32 mouse cellular contexts compared by ENCODE assay signal in genomic region chr14:59233635-59234034, GRCm38 (mm10). TPM values are rescaled to one million over a fixed set of nuclear protein-coding genes. Genes with fewer than 3 reads are reported as not detected.
"Had no signal": no experiment of that assay in that cellular context is flagged by ENCODE, and none has a peak within 500 bp of the region (broad histone marks: within the 10 kb centered on the region; RNA-seq: fewer than 3 reads in every experiment).

No protein-coding gene starts in this region.

- H3K4me3 ChIP-seq: intestine, embryonic 15.5 days; kidney, embryonic 15.5 days; left cerebral cortex, adult 2 months; liver, embryonic 13.5 days; lung, embryonic 15.5 days; megakaryocyte, embryonic 14.5 days; midbrain, embryonic 10.5 days; midbrain, embryonic 13.5 days; myocyte; neural tube, embryonic 13.5 days; stomach, embryonic 15.5 days had no signal

- H3K4me1 ChIP-seq: intestine, embryonic 15.5 days; kidney, embryonic 15.5 days; liver, embryonic 13.5 days; lung, embryonic 15.5 days; midbrain, embryonic 10.5 days; midbrain, embryonic 13.5 days; neural tube, embryonic 13.5 days; stomach, embryonic 15.5 days had no signal

- DNase-seq: kidney, adult 11 months; kidney, adult 8-10 months; kidney, postnatal 10 days; kidney, postnatal 36 days; layer of hippocampus, postnatal 36 days; liver, embryonic 13.5 days; right cerebral cortex, postnatal 4 days; thymus, adult 18-20 months; thymus, postnatal 36 days had no signal

RNA-seq across cellular contexts. Expression of gene Gm6904, which starts 26.4 kb away (rescaled TPM):
- total RNA-seq: layer of hippocampus, adult 8-10 months; layer of hippocampus, postnatal 10 days; layer of hippocampus, postnatal 36 days; left cerebral cortex, adult 2 months; left cerebral cortex, postnatal 10 days; left cerebral cortex, postnatal 36 days had no signal
- polyA plus RNA-seq: intestine, embryonic 15.5 days; kidney, embryonic 15.5 days; limb, embryonic 11.5 days; limb, embryonic 14.5 days; liver, adult 2 months; liver, embryonic 13.5 days; midbrain, embryonic 10.5 days; midbrain, embryonic 13.5 days; midbrain, embryonic 16.5 days; myocyte; neural tube, embryonic 13.5 days; stomach, embryonic 15.5 days; testis, adult 2 months had no signal

RNA-seq across cellular contexts. Expression of gene Gm5142, which starts 55.1 kb away (rescaled TPM):
- total RNA-seq: layer of hippocampus, adult 8-10 months; layer of hippocampus, postnatal 10 days; layer of hippocampus, postnatal 36 days; left cerebral cortex, adult 2 months; left cerebral cortex, postnatal 10 days; left cerebral cortex, postnatal 36 days; liver, adult 2 months; monocyte, adult 5-6 weeks; neutrophil, adult 5-6 weeks had no signal
- polyA plus RNA-seq: intestine, embryonic 15.5 days; kidney, embryonic 15.5 days; limb, embryonic 11.5 days; limb, embryonic 14.5 days; liver, adult 2 months; liver, embryonic 13.5 days; liver, embryonic 16.5 days; lung, embryonic 15.5 days; midbrain, embryonic 10.5 days; midbrain, embryonic 13.5 days; midbrain, embryonic 16.5 days; myocyte; neural tube, embryonic 13.5 days; stomach, embryonic 15.5 days; urinary bladder, adult 2 months had no signal
